Mouse (Mus musculus): ENCODE measurements at regions not wholly inside any gene's neighbourhood (a gene's known extent, or its start where the extent isn't known, plus 50 kb on each side); places are given as distances from the start of the nearest gene placed in this dataset.

GRCm38 (mm10) chr10:120538561-120538960 is 62.3 kb upstream of the Hmga2 start:
- TF ChIP-seq CTCF (IDR thresholded peaks at IDR 0.05; ENCODE audit: borderline replicate concordance, extremely low read depth, insufficient read depth, insufficient read length) (no peak), POLR2A (IDR thresholded peaks at IDR 0.05; ENCODE audit: borderline replicate concordance, extremely low read depth, insufficient read depth, insufficient read length, poor library complexity, severe bottlenecking) (no peak)
